ENCODE assay signal across 12 mouse cellular contexts in genomic region chr11:99854121-99854520, GRCm38 (mm10). TPM values are rescaled to one million over a fixed set of nuclear protein-coding genes. Genes with fewer than 3 reads are reported as not detected.
DNase-seq lines count a peak whose midpoint lies in the region; ATAC-seq and TF ChIP-seq lines count a peak whose summit lies in the region.
"Had no signal": no experiment of that assay in that cellular context is flagged by ENCODE, and none has a peak within 500 bp of the region (broad histone marks: within the 10 kb centered on the region; RNA-seq: fewer than 3 reads in every experiment).

No protein-coding gene starts in this region.

- H3K27me3 ChIP-seq in hindbrain, embryonic 14.5 days (ENCODE audit: control insufficient read depth, insufficient read depth, low read length) = no peaks in the 10 kb centered on the region
- H3K27me3 ChIP-seq in hindbrain, embryonic 12.5 days = no peaks in the 10 kb centered on the region
- no peaks in the 10 kb centered on the region for H3K27me3 ChIP-seq in midbrain, embryonic 11.5 days (ENCODE audit: control insufficient read depth, insufficient read depth, low read length)
- H3K27me3 ChIP-seq in midbrain, embryonic 10.5 days (ENCODE audit: low read depth, poor library complexity, severe bottlenecking) = no peaks in the 10 kb centered on the region
- H3K27me3 ChIP-seq in stomach, postnatal 0 days (ENCODE audit: control insufficient read depth, insufficient read depth, low read length) = no peaks in the 10 kb centered on the region
- no peaks in the 10 kb centered on the region for H3K27me3 ChIP-seq in heart, adult 2 months (ENCODE audit: control insufficient read depth, insufficient read depth, low read length)

- no peak overlapping the region for H3K4me2 ChIP-seq in hindbrain, embryonic 14.5 days (replicated peaks)
- H3K4me2 ChIP-seq in hindbrain, embryonic 12.5 days (replicated peaks) = no peak overlapping the region
- H3K4me2 ChIP-seq in midbrain, embryonic 11.5 days = no peak overlapping the region
- H3K4me2 ChIP-seq in stomach, postnatal 0 days (replicated peaks; ENCODE audit: low read depth) = no peak overlapping the region
- H3K4me2 ChIP-seq: heart, embryonic 11.5 days had no signal

- intact Hi-C loops in heart, adult 2 months (cut with DNase I) = no loop called here

- H3K79me2 ChIP-seq in heart, adult 2 months (replicated peaks; ENCODE audit: control insufficient read depth, insufficient read depth, low read length) = no peaks in the 10 kb centered on the region

- H3K4me1 ChIP-seq in hindbrain, embryonic 14.5 days (replicated peaks; ENCODE audit: control insufficient read depth, insufficient read depth, low read length) = no peaks in the 10 kb centered on the region
- no peaks in the 10 kb centered on the region for H3K4me1 ChIP-seq in hindbrain, embryonic 12.5 days
- no peaks in the 10 kb centered on the region for H3K4me1 ChIP-seq in midbrain, embryonic 11.5 days (ENCODE audit: control insufficient read depth, insufficient read depth, low read length)
- H3K4me1 ChIP-seq in midbrain, embryonic 10.5 days = no peaks in the 10 kb centered on the region
- H3K4me1 ChIP-seq in stomach, postnatal 0 days (replicated peaks; ENCODE audit: control insufficient read depth, insufficient read depth) = no peaks in the 10 kb centered on the region
- no peaks in the 10 kb centered on the region for H3K4me1 ChIP-seq in heart, adult 2 months (ENCODE audit: control insufficient read depth, insufficient read depth, low read length)

- no peak overlapping the region for H3K4me3 ChIP-seq in hindbrain, embryonic 14.5 days (replicated peaks; ENCODE audit: low read length)
- no peak overlapping the region for H3K4me3 ChIP-seq in hindbrain, embryonic 12.5 days
- H3K4me3 ChIP-seq in midbrain, embryonic 11.5 days (ENCODE audit: low read depth, low read length) = no peak overlapping the region
- no peak overlapping the region for H3K4me3 ChIP-seq in midbrain, embryonic 10.5 days
- H3K4me3 ChIP-seq in stomach, postnatal 0 days (ENCODE audit: low read depth, low read length) = no peak overlapping the region
- H3K4me3 ChIP-seq in heart, adult 2 months = no peak overlapping the region

- TF ChIP-seq CTCF in stomach, postnatal 0 days (IDR thresholded peaks at IDR 0.05; ENCODE audit: low read depth) = peak; percentile 64
- no peak for TF ChIP-seq CTCF in heart, adult 2 months (IDR thresholded peaks at IDR 0.05)

- H3K36me3 ChIP-seq in hindbrain, embryonic 14.5 days (replicated peaks; ENCODE audit: control insufficient read depth, insufficient read depth) = no peaks in the 10 kb centered on the region
- no peaks in the 10 kb centered on the region for H3K36me3 ChIP-seq in hindbrain, embryonic 12.5 days
- H3K36me3 ChIP-seq in midbrain, embryonic 11.5 days (ENCODE audit: control insufficient read depth, insufficient read depth, low read length) = no peaks in the 10 kb centered on the region
- H3K36me3 ChIP-seq in midbrain, embryonic 10.5 days = no peaks in the 10 kb centered on the region
- H3K36me3 ChIP-seq in stomach, postnatal 0 days (ENCODE audit: control insufficient read depth, insufficient read depth, low read length) = no peaks in the 10 kb centered on the region
- H3K36me3 ChIP-seq in heart, adult 2 months (ENCODE audit: control insufficient read depth, insufficient read depth, low read length) = no peaks in the 10 kb centered on the region

- no peak overlapping the region for H3K27ac ChIP-seq in hindbrain, embryonic 14.5 days
- H3K27ac ChIP-seq in hindbrain, embryonic 12.5 days = no peak overlapping the region
- H3K27ac ChIP-seq in midbrain, embryonic 11.5 days (ENCODE audit: low read depth, low read length) = no peak overlapping the region
- no peak overlapping the region for H3K27ac ChIP-seq in midbrain, embryonic 10.5 days (replicated peaks)
- H3K27ac ChIP-seq in stomach, postnatal 0 days (replicated peaks) = no peak overlapping the region
- no peak overlapping the region for H3K27ac ChIP-seq in heart, adult 2 months

- TF ChIP-seq EP300 in stomach, postnatal 0 days (optimal IDR thresholded peaks at IDR 0.05) = no peak
- no peak for TF ChIP-seq EP300 in heart, adult 2 months (IDR thresholded peaks at IDR 0.05; ENCODE audit: insufficient read depth, low read depth, low read length)

- DNase-seq in hindbrain, embryonic 14.5 days (ENCODE audit: low spot score) = peak; percentile 32
- peak; percentile 83 for DNase-seq in midbrain, embryonic 11.5 days (ENCODE audit: low spot score, missing footprints)
- DNase-seq in midbrain, embryonic 10.5 days (ENCODE audit: low spot score) = no peak
- peak; percentile 1 for DNase-seq in embryo, embryonic 11.5 days (ENCODE audit: low read depth, low spot score)
- peak; percentile 19 for DNase-seq in stomach, postnatal 0 days (ENCODE audit: low spot score)
- no peak for DNase-seq in urinary bladder, adult 18-20 months (ENCODE audit: low spot score in 2 of 2)
- no peak for DNase-seq in heart, adult 2 months
- DNase-seq: thymus, adult 18-20 months had no signal

- H3K9me3 ChIP-seq in hindbrain, embryonic 14.5 days (ENCODE audit: control insufficient read depth, low read length) = no peaks in the 10 kb centered on the region
- no peaks in the 10 kb centered on the region for H3K9me3 ChIP-seq in hindbrain, embryonic 12.5 days (replicated peaks)
- no peaks in the 10 kb centered on the region for H3K9me3 ChIP-seq in midbrain, embryonic 11.5 days (ENCODE audit: control insufficient read depth, low read length)
- 0 out of 2 replicates have a peak, but pooled peaks cover 3% of the 10 kb centered on the region for H3K9me3 ChIP-seq in midbrain, embryonic 10.5 days (replicated peaks)
- H3K9me3 ChIP-seq in stomach, postnatal 0 days (ENCODE audit: control insufficient read depth, low read length) = no peaks in the 10 kb centered on the region

- WGBS in hindbrain, embryonic 14.5 days = 60% methylated on average over 3 of the region's 3 CpGs
- 58% methylated on average over 3 of the region's 3 CpGs for WGBS in hindbrain, embryonic 12.5 days
- 52% methylated on average over 3 of the region's 3 CpGs for WGBS in midbrain, embryonic 11.5 days
- 68% methylated on average over 3 of the region's 3 CpGs for WGBS in midbrain, embryonic 10.5 days
- 55% methylated on average over 3 of the region's 3 CpGs for WGBS in stomach, postnatal 0 days
- WGBS in heart, adult 2 months = 54% methylated on average over 3 of the region's 3 CpGs

- no peak for ATAC-seq in hindbrain, embryonic 14.5 days (ENCODE audit: low FRiP score)
- no peak for ATAC-seq in hindbrain, embryonic 12.5 days (ENCODE audit: low FRiP score)
- ATAC-seq in midbrain, embryonic 11.5 days (ENCODE audit: low FRiP score) = no peak
- ATAC-seq in stomach, postnatal 0 days (ENCODE audit: low FRiP score, low TSS enrichment) = no peak

- no peak for TF ChIP-seq POLR2A in heart, adult 2 months (IDR thresholded peaks at IDR 0.05; ENCODE audit: insufficient read depth, low read depth, low read length)

- no peak overlapping the region for H3K9ac ChIP-seq in hindbrain, embryonic 14.5 days
- no peak overlapping the region for H3K9ac ChIP-seq in hindbrain, embryonic 12.5 days
- no peak overlapping the region for H3K9ac ChIP-seq in midbrain, embryonic 11.5 days (ENCODE audit: low read length)
- H3K9ac ChIP-seq in stomach, postnatal 0 days (ENCODE audit: low read length) = no peak overlapping the region
- H3K9ac ChIP-seq in heart, adult 2 months (ENCODE audit: low read depth, low read length) = no peak overlapping the region

RNA-seq across cellular contexts. Expression of gene Krtap4-16, which starts 2.7 kb away (rescaled TPM):
- not detected in 2 replicates for polyA plus RNA-seq in hindbrain, embryonic 14.5 days (2014; fragmentation: Nextera tagmentation; extraction: Ambion mirVana)
- polyA plus RNA-seq in hindbrain, embryonic 12.5 days (2016; fragmentation: Nextera tagmentation; extraction: Ambion mirVana) = not detected in 2 replicates
- not detected in 2 replicates for polyA plus RNA-seq in midbrain, embryonic 11.5 days (2014; fragmentation: Nextera tagmentation; extraction: Ambion mirVana)
- polyA plus RNA-seq in midbrain, embryonic 10.5 days (2016; fragmentation: Nextera tagmentation; extraction: Ambion mirVana) = not detected in 2 replicates
- not detected in 2 replicates for polyA plus RNA-seq in stomach, postnatal 0 days (2015; fragmentation: Nextera tagmentation; extraction: Ambion mirVana)
- total RNA-seq in heart, adult 2 months (2021) = not detected
- polyA plus RNA-seq in heart, adult 2 months (2012; rRNA removed) = not detected in 2 replicates
- total RNA-seq: MEL had no signal
- polyA plus RNA-seq: heart, embryonic 11.5 days had no signal

RNA-seq across cellular contexts. Expression of gene Gm11568, which starts 3.6 kb away (rescaled TPM):
- not detected in 2 replicates for polyA plus RNA-seq in hindbrain, embryonic 14.5 days (2014; fragmentation: Nextera tagmentation; extraction: Ambion mirVana)
- polyA plus RNA-seq in hindbrain, embryonic 12.5 days (2016; fragmentation: Nextera tagmentation; extraction: Ambion mirVana) = not detected in 2 replicates
- polyA plus RNA-seq in midbrain, embryonic 11.5 days (2014; fragmentation: Nextera tagmentation; extraction: Ambion mirVana) = not detected in 2 replicates
- polyA plus RNA-seq in midbrain, embryonic 10.5 days (2016; fragmentation: Nextera tagmentation; extraction: Ambion mirVana) = not detected in 2 replicates
- not detected in 2 replicates for polyA plus RNA-seq in stomach, postnatal 0 days (2015; fragmentation: Nextera tagmentation; extraction: Ambion mirVana)
- not detected for total RNA-seq in heart, adult 2 months (2021)
- polyA plus RNA-seq in heart, adult 2 months (2012; rRNA removed) = not detected in 2 replicates
- total RNA-seq: MEL had no signal
- polyA plus RNA-seq: heart, embryonic 11.5 days; large intestine, adult 2 months had no signal

RNA-seq across cellular contexts. Expression of gene Gm11559, which starts 10.2 kb away (rescaled TPM):
- not detected in 2 replicates for polyA plus RNA-seq in hindbrain, embryonic 14.5 days (2014; fragmentation: Nextera tagmentation; extraction: Ambion mirVana)
- polyA plus RNA-seq in hindbrain, embryonic 12.5 days (2016; fragmentation: Nextera tagmentation; extraction: Ambion mirVana) = not detected in 2 replicates
- not detected in 2 replicates for polyA plus RNA-seq in midbrain, embryonic 11.5 days (2014; fragmentation: Nextera tagmentation; extraction: Ambion mirVana)
- not detected in 2 replicates for polyA plus RNA-seq in midbrain, embryonic 10.5 days (2016; fragmentation: Nextera tagmentation; extraction: Ambion mirVana)
- polyA plus RNA-seq in stomach, postnatal 0 days (2015; fragmentation: Nextera tagmentation; extraction: Ambion mirVana) = not detected in 2 replicates
- not detected for total RNA-seq in heart, adult 2 months (2021)
- polyA plus RNA-seq in heart, adult 2 months (2012; rRNA removed) = not detected in 2 replicates
- total RNA-seq: MEL had no signal
- polyA plus RNA-seq: heart, embryonic 11.5 days; large intestine, adult 2 months had no signal

RNA-seq across cellular contexts. Expression of gene 2300003K06Rik, which starts 16.3 kb away (rescaled TPM):
- polyA plus RNA-seq in hindbrain, embryonic 14.5 days (2014; fragmentation: Nextera tagmentation; extraction: Ambion mirVana) = not detected in 2 replicates
- polyA plus RNA-seq in hindbrain, embryonic 12.5 days (2016; fragmentation: Nextera tagmentation; extraction: Ambion mirVana) = not detected in 2 replicates
- not detected in 2 replicates for polyA plus RNA-seq in midbrain, embryonic 11.5 days (2014; fragmentation: Nextera tagmentation; extraction: Ambion mirVana)
- not detected in 2 replicates for polyA plus RNA-seq in midbrain, embryonic 10.5 days (2016; fragmentation: Nextera tagmentation; extraction: Ambion mirVana)
- polyA plus RNA-seq in stomach, postnatal 0 days (2015; fragmentation: Nextera tagmentation; extraction: Ambion mirVana) = not detected in 2 replicates
- not detected for total RNA-seq in heart, adult 2 months (2021)
- polyA plus RNA-seq in heart, adult 2 months (2012; rRNA removed) = not detected in 2 replicates
- total RNA-seq: MEL had no signal
- polyA plus RNA-seq: heart, embryonic 11.5 days; large intestine, adult 2 months had no signal

RNA-seq across cellular contexts. Expression of gene Krtap9-1, which starts 19.1 kb away (rescaled TPM):
- not detected in 2 replicates for polyA plus RNA-seq in hindbrain, embryonic 14.5 days (2014; fragmentation: Nextera tagmentation; extraction: Ambion mirVana)
- polyA plus RNA-seq in hindbrain, embryonic 12.5 days (2016; fragmentation: Nextera tagmentation; extraction: Ambion mirVana) = not detected in 2 replicates
- polyA plus RNA-seq in midbrain, embryonic 11.5 days (2014; fragmentation: Nextera tagmentation; extraction: Ambion mirVana) = not detected in 2 replicates
- not detected in 2 replicates for polyA plus RNA-seq in midbrain, embryonic 10.5 days (2016; fragmentation: Nextera tagmentation; extraction: Ambion mirVana)
- not detected in 2 replicates for polyA plus RNA-seq in stomach, postnatal 0 days (2015; fragmentation: Nextera tagmentation; extraction: Ambion mirVana)
- total RNA-seq in heart, adult 2 months (2021) = not detected
- polyA plus RNA-seq in heart, adult 2 months (2012; rRNA removed) = not detected in 2 replicates
- total RNA-seq: MEL had no signal
- polyA plus RNA-seq: heart, embryonic 11.5 days; large intestine, adult 2 months had no signal

Comparison
In these comparisons a context has a peak if more than half of its experiments do, and no peak if none do; other contexts are left out.
1. DNase-seq: peak in hindbrain, embryonic 14.5 days (single experiment), midbrain, embryonic 11.5 days (single experiment), embryo, embryonic 11.5 days (single experiment) and stomach, postnatal 0 days (single experiment); none in midbrain, embryonic 10.5 days (single experiment), urinary bladder, adult 18-20 months (0 of 2) and heart, adult 2 months (0 of 2).